Mouse (Mus musculus) neural tube, embryonic 13.5 days (tissue): ENCODE results near the gene Dis3l2. TPM values are rescaled to one million over a fixed set of nuclear protein-coding genes. Genes with fewer than 3 reads are reported as not detected.

Experiments used
- polyA plus RNA-seq: library from polyadenylated mRNA; unstranded; fragments of >200 nt; fragmentation: Nextera tagmentation; extraction: Ambion mirVana; gene quantifications from 2 replicates; pipeline ENCODE4 v1.2.1, GENCODE M21; 2015

Dis3l2 gene
- polyA plus RNA-seq, 1 experiment from 2014 or later: 35.5 TPM

Other genes with a start within 250 kb of the Dis3l2 start
- gene Ptma, start 177.1 kb upstream of the Dis3l2 start, polyA plus RNA-seq: 2,347 and 2,536 TPM in 2 replicates
- 97.0 and 103 TPM in 2 replicates for gene Pde6d, start 121.2 kb upstream of the Dis3l2 start, polyA plus RNA-seq
- 53.5 and 60.6 TPM in 2 replicates for gene Cops7b, start 120.9 kb upstream of the Dis3l2 start, polyA plus RNA-seq
- 12.7 and 14.7 TPM in 2 replicates for gene Nppc, start 33.2 kb upstream of the Dis3l2 start, polyA plus RNA-seq